Mouse (Mus musculus) cerebellum, adult 11 months (tissue): ENCODE measurements around the gene Pnma5.
"Not testable (repeated sequence)": the region's sequence is repeated elsewhere in the genome, so short reads cannot be mapped to it uniquely, and the experiment has no call there.

ENCODE experiments used
- DNase-seq: peaks from one replicate; pipeline ENCODE4 v3.0.0; 2022

Pnma5 gene

DNA sequence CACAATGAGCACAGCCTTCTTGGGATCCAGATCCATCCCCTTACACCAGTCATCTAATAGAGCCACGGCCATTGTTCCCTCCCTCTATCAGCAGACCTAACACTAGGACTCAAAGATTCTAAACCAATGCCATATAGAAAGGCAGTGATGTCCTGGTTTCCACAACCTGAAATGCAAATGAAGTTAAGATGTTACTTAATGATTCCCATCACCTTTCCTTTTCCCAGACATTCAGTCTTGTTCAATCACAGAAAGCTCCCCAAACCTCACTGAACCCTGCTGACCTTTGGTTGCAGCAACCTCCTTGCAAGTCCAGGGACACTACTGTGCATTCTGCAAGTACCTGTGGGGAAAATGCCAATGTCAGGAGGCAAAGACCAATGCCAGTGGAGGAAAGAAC lies at the start of gene Pnma5:
Gene Pnma5 (minus strand): TSS at position 101 of the 400 bp plus-strand sequence.
- DNase-seq = no peak

GRCm38 (mm10) chrX:73082267-73083055 lies 45.6 kb upstream of the Pnma5 start, which contains the start of gene Xlr4a:
Gene Xlr4a, minus strand, starts transcription at chrX:73082478.
- DNase-seq = not testable (repeated sequence)

- DNase-seq = not testable (repeated sequence)
These were observed 29.9 kb upstream of the Pnma5 start for GRCm38 (mm10) chrX:73066765-73067312.

DNA sequence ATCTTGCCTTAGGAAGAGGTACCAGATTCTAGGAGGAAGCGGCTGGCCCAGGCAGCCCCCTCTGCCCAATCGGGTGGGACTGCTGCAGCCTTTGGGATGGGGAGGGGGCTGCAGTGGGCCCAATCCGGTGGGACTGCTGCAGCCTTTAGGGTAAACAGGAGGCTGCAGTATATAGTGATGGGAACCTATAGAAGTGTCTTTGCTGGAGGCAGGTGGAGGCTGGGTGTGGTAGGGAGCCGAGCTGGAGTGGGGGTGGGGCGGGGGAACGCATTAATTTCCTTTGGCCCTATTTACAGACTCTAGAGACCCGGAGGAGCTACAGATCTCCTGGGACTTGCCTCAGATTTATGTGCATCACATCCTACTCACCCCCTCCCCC lies 27.5 kb upstream of the Pnma5 start, which contains the start of gene Pnma3:
Gene Pnma3 (plus strand): TSS at position 373 of the 379 bp plus-strand sequence.
- peak; percentile 18 for DNase-seq

DNA sequence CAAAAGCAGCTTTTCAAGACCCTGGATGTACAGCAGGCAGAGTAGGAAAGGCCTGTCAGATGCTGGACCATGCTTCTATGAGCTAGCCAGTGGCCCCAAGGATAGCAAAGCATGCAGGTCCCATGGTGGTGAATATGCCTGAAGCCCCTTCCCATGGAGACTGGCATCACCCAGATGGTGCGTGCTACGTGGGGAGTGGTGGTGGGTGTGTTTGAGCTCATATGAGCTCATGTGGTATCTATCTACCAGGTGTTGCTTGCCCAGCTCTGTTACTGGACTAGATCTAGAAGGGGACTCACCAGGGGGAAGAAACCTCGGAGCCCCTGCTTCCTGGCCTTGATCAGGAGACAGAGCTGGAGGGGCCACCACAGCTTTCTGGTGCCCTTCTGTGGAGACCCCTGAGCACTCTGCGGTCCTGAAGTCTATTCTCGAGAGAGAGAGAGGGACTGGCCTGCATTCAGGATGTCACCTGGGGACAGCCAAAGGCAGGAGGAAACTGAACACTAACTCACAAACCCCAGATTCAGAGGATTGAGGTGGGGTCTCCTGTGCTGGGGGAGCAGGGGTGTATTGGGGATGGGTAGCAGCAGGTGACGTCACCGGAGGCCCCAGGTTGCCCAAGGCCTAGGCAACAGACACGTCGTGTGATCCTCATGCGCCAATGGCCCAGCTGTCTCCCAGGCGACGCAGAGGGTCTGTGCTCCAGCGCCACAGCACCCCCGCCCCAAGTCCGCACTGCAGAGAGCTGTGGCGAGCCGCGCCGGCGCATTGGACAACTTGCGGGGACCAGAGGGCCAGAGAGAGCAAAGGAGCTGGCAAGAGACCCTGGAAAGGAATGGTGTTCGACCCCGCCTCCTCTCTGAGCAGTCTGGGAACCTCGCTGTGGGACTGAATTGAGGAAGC lies 26.9 kb upstream of the Pnma5 start:
- DNase-seq = peak; percentile 22

DNA sequence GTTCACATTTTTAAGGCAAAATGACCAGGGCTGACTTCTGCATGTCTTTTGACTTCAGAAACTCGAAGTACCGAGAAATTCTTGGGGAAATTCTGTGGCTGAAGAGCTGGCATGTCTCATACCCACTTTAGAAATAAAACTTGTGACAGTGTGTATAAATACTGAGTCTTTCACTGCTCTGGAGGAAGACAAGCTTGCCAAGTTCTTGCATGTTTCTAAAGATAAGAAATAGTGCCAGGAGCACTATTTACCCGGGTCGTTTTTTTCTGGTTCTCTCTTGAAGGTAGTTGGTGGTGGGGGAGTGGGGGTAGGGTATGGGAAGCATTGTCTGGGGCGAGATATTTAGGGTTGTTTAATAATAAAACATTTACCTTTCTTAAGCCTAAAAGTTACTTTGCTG lies 25.4 kb upstream of the Pnma5 start:
- no peak for DNase-seq

- DNase-seq = no peak
These were observed 24.6 kb upstream of the Pnma5 start for GRCm38 (mm10) chrX:73061528-73061927.

DNA sequence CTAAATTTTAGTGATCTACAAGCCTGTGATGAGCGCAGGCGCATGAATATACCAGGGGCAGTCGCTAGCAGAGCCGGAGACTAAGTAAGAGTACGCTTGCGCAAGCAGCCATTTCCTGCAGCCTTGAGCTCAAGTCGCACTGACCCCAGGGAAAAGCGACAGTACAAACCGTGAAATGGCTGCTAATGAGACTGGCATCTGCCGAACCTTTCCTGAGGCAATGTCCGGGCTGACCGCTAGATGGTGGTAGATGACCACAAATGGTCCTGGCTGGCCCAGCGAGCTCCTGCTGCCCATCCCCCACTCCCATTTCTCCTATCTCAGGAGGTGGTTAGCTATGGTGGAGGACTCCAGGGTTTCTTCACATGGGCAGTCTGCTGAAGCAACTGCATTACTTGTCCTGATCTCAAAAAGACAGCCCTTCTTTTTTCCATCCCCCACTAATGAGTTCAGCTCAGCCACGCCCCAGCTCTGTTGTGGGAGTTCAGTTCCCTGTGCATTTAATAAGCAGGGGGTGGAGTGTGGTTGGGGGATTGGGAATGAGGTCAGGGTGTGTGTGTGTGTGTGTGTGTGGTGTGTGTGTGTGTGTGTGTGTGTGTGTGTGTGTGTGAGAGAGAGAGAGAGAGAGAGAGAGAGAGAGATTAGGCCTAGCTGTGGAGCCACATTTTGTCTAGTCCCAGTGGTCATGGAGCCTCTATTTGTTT lies 17.1 kb upstream of the Pnma5 start:
- peak; percentile 93 for DNase-seq

- no peak for DNase-seq
These were observed 2.8 kb upstream of the Pnma5 start for GRCm38 (mm10) chrX:73039666-73040065.

DNA sequence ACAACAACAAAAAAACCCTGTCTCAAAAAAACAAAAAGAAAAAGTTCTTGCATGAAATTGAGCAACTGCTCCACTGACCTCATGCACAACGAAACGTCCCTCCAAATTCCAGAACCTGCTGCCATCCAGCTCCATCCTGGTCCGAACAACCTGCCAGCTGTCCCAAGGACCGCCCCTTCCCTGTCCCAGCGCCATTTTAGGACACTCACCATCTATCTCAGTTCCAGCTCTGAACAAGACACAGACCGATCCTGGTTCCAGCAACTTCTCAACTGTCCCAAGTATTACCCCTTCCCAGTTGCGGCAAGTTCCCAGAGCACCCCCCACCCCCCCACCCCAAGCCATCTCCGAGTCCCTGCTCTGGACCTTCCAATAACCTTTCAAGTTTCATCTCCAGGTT lies 1.9 kb upstream of the Pnma5 start:
- DNase-seq = no peak

- DNase-seq = no peak
These were observed 24.1 kb downstream of the Pnma5 start for GRCm38 (mm10) chrX:73012846-73013245.

DNA sequence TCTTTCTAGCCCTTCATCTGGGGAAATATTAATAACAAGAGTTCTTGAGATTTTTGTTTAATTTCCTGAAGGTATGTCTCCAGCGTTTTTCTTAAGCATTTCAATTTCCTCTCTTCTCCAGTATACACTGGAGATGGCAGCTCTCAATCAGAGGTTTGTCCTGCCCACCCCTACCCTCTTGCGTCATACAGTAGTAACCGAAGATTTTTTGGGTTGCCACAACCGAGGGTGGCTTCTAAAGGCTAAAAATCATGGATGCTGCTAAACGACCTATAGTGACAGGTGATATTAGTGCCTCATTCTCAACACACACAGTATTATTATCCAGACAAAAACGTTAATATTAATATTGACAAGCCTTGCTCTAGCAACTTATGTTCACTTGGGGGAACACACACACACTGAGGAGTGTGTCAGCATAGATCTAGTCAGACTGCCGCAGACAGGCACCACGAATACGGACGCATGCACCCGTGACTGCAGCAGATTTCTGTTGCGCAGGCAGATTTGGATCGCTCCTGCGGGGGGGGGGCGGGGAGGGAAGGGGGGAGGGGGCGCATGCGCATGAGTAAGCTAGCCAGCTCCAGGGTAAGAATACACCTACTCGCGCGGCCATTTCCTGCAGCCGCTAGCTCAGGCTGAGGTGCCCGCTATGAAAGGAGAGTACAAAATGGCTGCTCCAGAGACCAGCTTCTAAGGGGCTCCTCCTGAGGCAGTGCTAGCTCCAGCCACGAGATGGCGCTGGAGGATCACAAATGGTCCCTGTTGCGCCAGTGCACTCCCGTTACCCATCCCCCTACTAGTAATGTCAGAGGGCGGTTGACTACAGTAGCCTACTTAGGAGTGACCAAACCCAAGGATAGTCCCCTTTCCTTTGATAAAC lies 29.1 kb downstream of the Pnma5 start:
- peak; percentile 91 for DNase-seq

DNA sequence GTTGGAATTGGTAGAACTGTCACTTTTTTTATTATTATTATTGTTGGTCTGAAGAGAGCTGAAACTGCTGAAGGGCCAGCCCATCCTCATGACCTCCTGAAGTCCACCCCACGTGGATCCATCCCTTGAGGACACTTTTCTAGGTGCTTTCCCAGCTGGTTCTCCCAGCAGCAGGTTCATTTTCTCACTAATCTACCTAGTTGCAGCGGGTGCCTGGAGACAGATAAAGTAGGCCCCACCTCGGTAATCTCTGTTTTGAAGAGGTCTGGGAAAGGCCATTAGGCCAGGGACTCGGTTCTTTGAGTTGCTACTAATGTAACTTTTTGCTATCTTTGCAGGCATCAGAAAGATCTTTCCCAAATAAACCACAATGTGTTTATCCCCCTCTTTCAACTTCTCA lies 31.2 kb downstream of the Pnma5 start:
- DNase-seq = no peak

GRCm38 (mm10) chrX:73003110-73003509 lies 33.8 kb downstream of the Pnma5 start:
- no peak for DNase-seq

DNA sequence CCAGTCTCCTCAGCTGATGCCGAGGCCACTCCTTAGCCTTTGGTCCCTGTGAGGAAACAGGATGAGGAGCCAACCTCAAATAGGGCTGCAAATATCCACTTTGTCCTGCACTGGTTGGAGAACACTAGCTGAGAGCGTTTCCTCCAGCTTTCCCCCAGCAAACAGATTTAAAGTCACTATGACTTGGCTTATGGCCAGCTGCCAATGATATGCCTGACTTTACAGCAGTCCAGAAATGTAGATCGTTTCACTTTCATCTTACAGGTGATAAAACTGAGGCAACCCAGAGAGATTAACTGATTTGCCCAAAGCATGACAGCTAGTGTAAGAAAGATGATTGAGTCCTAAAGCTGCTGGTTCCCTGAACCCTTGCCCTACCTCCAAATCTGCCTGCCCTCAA lies 41.4 kb downstream of the Pnma5 start:
- DNase-seq = no peak

DNA sequence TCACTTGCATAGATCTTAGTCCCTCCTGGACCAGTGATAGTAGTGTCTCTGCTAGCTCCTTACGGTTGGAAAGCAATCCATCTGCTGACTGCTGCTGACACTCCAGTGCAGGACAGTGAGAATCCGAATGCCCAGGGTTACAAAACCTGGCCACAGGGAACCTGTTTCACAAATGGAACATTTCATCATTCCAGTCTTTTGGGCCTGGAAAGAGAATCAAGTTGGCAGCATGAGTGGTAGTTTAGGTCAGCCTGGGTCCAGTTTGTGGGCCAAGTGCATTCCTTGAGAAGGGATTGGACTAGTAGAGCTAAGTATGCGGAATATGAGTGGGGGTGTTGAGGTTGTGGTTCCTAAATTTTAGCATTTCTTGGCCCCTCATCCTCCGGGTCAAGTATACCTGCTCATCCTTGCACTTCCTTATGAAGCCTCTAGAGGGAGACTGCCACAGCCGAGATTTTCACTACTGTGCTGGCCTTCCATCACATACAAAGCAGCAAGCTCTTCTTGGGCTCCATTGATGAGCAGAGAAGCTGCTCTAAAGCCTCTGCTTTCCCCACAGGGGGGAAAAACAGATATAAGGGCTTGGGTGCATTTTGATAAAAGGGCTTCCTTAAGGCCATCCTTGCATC lies 44.5 kb downstream of the Pnma5 start:
- DNase-seq = no peak

DNA sequence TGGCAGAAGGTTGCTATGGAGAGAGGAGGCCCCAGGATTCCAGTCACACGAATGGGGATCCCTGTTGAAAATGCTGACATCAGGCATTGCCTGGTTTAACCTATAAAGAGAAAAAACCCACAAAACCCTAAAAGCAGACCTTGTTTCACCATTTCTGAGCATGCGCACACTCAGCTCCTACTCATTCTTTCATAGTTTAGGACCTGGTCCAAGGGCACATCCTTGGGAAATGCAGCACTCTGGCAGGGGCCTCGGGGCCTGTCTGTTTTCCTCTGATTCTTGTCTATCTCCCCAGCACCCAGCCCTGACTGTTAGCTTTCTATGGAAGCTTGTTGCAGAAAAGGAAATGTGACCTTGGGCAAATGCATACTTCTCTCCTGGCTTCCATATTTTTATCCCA lies 46.3 kb downstream of the Pnma5 start:
- no peak for DNase-seq

DNA sequence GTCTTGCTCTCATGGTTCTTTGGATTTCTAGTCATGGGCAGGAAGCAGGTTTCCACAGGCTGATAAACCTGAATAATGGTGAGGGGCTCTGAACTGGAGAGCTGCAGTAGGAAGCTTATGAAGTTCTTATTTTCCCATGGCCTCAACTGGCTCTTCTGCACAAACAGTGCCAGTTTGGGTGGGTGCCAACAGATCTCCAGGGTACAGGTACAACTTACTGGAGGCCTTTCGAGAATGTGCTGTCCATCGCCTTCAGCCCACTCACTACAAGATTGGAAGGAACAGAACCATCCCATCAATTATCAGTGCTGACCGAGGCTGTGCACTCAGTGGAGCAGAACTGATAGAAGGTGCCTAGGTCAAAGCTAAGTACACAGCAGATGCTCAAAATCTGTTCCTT lies 48.5 kb downstream of the Pnma5 start:
- no peak for DNase-seq

GRCm38 (mm10) chrX:72987520-72987905 lies 49.4 kb downstream of the Pnma5 start:
- no peak for DNase-seq

DNA sequence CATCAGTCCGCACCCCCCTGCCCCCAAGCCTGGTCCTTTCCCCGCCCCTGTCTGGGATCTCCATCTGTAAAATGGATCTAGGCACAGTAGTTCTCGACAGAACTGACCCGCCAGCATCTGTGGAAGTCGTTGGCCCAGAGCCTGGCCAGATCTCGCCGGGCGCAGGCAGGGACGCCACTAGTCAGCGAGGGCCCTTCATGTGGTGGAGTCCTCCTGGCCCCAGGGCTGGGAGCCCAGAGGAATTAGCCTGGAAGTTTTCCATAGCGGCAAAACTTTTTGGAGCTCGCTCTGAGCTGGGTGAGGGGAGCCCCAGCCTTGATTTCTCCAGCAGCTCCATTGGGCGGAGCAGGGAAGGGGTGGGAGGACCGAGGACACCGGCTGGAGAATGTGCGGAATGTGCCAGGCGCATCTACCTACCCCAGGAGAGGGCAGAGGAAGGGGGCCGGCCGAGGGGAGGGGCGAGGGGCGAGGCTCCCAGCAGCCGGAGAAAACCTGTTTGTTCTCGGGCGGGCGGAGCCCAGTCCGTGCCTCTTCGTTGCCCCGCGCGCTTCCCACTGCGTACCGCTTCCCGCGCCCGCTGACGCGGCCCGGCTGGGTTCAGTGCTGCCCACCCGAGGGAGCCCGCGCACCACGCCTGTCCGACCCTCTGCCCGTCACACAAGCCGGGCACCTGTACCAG lies 49.9 kb downstream of the Pnma5 start, which contains the start of gene Zfp185:
Gene Zfp185 (plus strand): TSS at position 499 of the 679 bp plus-strand sequence.
- no peak for DNase-seq

GRCm38 (mm10) chrX:72985607-72986006 lies 51.3 kb downstream of the Pnma5 start:
- DNase-seq = no peak
